Mouse (Mus musculus) liver, postnatal 0 days (tissue): ENCODE data around the gene Skiv2l.

Experiments used
- CTCF ChIP-seq: sonication (generic); IDR thresholded peaks from 2 replicates; pipeline ENCODE4 v1.5.1; 2016; ENCODE audit warnings: antibody characterized with exemption, low read depth
- EP300 ChIP-seq: IDR thresholded peaks from 2 replicates; pipeline ENCODE4 v1.6.1; 2016; ENCODE audit warnings: antibody characterized with exemption, low read depth, mild to moderate bottlenecking

- TF ChIP-seq CTCF (no peak), EP300 (no peak)
These were observed 42.8 kb downstream of the Skiv2l start for GRCm38 (mm10) chr17:34807176-34807575.
